Mouse (Mus musculus): ENCODE measurements around the gene Slc35b1.

Slc35b1 gene

GRCm38 (mm10) chr11:95412615-95413014 lies 28.1 kb downstream of the Slc35b1 start:
- in situ Hi-C loops (cut with MboI; ENCODE audit: unreplicated experiment in 2 of 2), result loop anchor here in 1 of 2 experiments (25.0 kb wide), 1 partner anchor 250 kb away; the partner anchor contains the start of gene Phb

DNA sequence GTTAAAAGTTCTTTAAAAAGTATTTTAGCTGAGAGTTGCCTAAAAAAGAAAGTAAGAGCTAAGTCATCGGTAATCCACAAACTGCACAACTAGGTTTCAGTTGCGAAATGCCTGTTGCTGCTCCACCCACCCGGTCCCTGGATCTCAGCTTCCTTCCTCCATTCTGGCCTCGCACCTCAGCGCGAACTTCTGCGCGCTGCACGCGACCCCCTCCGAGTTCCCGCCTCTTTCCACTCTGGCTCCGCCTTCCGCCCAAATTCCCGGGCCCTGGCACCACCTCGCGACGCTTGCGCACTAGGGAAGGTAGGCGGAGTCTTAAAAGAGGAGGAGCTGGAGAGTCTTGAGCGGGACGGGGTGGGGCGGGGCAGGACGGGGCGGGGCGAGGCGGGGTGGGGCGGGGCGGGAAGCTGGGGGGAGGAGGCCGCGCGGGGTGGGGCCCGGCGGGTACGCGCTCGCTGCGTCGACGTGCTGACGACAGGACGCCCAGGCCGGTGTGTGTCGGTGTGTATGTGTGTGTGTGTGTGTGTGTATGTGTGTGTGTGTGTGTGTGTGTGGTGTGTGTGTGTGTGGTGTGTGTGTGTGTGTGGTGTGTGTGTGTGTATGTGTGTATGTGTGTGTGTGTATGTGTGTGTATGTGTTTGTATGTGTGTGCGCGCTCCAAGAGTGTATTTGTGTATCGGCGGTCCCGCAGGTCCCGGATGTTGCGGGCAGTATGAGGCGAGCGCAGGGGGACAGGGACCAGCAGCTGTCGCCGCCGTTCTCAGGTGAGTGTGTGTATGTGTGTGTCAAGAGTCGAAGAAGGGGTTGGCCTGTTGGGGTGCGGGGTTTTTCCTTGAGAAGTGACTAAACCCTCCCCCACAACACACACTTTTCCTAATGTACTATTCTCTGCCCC lies 29.4 kb downstream of the Slc35b1 start, which contains the start of gene Spop:
Spop (plus strand) TSS at position 440 of the 895 bp plus-strand sequence.
- in situ Hi-C loops (cut with MboI; ENCODE audit: unreplicated experiment in 2 of 2), result loop anchor here in 1 of 2 experiments (25.0 kb wide), 1 partner anchor 248 kb away; the partner anchor contains the start of gene Phb

- in situ Hi-C loops (cut with MboI; ENCODE audit: unreplicated experiment in 2 of 2), result loop anchor here in 1 of 2 experiments (25.0 kb wide), 1 partner anchor 248 kb away; the partner anchor contains the start of gene Phb
Measured at GRCm38 (mm10) chr11:95414536-95415161, 30.2 kb downstream of the Slc35b1 start.

GRCm38 (mm10) chr11:95415931-95416330 lies 31.4 kb downstream of the Slc35b1 start:
- in situ Hi-C loops (cut with MboI; ENCODE audit: unreplicated experiment in 2 of 2), result loop anchor here in 1 of 2 experiments (25.0 kb wide), 1 partner anchor 246 kb away; the partner anchor contains the start of gene Phb

GRCm38 (mm10) chr11:95417341-95417740 lies 32.8 kb downstream of the Slc35b1 start:
- in situ Hi-C loops (cut with MboI; ENCODE audit: unreplicated experiment in 2 of 2), result loop anchor here in 1 of 2 experiments (25.0 kb wide), 1 partner anchor 245 kb away; the partner anchor contains the start of gene Phb

GRCm38 (mm10) chr11:95420880-95421435 lies 36.5 kb downstream of the Slc35b1 start:
- in situ Hi-C loops (cut with MboI; ENCODE audit: unreplicated experiment in 2 of 2), result loop anchor here in 1 of 2 experiments (25.0 kb wide), 1 partner anchor 241 kb away; the partner anchor contains the start of gene Phb

DNA sequence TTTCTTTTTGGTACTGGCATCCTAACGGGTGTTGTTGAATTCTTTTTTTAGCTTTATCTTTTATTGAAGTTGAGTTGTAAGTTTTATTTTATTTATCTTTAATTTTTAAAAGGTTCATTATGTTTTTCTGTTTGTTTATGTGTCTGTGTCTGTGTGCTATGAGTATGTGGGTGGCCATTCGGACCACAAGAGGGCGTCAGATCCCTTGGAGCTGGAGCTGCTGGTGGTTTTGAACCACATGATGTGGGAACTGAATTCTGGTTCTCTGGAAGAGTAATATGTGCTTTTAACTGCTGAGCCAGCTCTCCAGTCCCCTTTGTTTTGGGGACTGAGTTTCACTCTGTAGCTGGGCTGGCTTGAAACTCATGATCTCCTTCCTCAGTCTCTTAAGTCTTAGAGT lies 39.0 kb downstream of the Slc35b1 start:
- in situ Hi-C loops (cut with MboI; ENCODE audit: unreplicated experiment in 2 of 2), result loop anchor here in 1 of 2 experiments (25.0 kb wide), 1 partner anchor 239 kb away; the partner anchor contains the start of gene Phb

- in situ Hi-C loops (cut with MboI; ENCODE audit: unreplicated experiment in 2 of 2), result loop anchor here (5.0 kb wide), 1 partner anchor 34 kb away; no protein-coding TSS in a partner anchor
Measured at GRCm38 (mm10) chr11:95431344-95431743, 46.9 kb downstream of the Slc35b1 start.

DNA sequence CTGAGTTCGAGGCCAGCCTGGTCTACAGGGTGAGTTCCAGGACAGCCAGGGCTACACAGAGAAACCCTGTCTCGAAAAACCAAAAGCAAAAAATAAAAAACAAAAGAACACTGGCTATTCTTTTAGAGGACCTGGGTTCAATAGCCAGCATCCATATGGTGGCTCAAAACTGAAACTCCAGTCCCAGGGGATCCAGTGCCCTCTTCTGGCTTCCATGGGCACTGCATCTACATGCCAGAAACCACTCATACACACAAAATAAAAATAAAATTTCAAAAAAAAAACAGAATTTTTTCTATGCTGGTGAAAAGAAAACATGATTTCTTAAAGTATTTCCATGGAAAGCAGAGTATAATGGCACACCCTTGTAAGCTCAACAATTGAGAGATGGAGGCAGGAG lies 47.7 kb downstream of the Slc35b1 start:
- in situ Hi-C loops (cut with MboI; ENCODE audit: unreplicated experiment in 2 of 2), result loop anchor here (5.0 kb wide), 1 partner anchor 35 kb away; no protein-coding TSS in a partner anchor
